15 mouse cellular contexts compared by ENCODE assay signal in the genomic region with DNA sequence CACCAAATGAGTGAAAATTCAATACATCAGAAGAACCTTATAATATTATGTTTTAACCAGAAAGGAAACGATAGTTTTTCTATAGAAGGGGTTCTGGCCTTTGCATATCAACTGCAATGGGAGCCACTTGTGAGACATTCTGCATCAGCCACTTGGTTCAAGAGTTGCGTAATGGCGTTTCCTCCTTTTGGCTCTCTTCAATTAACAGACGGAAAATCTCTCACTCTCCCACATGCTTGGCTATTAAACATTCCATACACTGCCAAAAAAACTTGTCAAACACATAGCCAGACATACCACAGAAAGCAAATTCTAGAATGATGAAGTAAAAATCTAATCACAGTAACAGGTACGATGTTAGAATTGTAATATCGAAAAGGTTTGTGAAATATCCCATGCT.
DNase-seq lines count a peak whose midpoint lies in the region; ATAC-seq lines count a peak whose summit lies in the region.
"Had no signal": no experiment of that assay in that cellular context is flagged by ENCODE, and none has a peak within 500 bp of the region (broad histone marks: within the 10 kb centered on the region; RNA-seq: fewer than 3 reads in every experiment).

No protein-coding gene starts in this region.

- ATAC-seq in activated CD4-positive, CD25-positive, alpha-beta regulatory T cell, adult 4 months = no peak
- ATAC-seq: intestine, embryonic 15.5 days; midbrain, embryonic 13.5 days had no signal

- DNase-seq in heart, adult 18-20 months = peak; percentile 44 to 57
- no peak for DNase-seq in heart, postnatal 4 days
- DNase-seq in layer of hippocampus, adult 8-10 months (ENCODE audit: low spot score in 2 of 2) = peak; percentile 14 to 22
- no peak for DNase-seq in layer of hippocampus, postnatal 10 days (ENCODE audit: low spot score in 2 of 2)
- peak; percentile 33 for DNase-seq in fat pad, adult 2 months (ENCODE audit: extremely low read depth, low read depth, low spot score)
- DNase-seq in lung, postnatal 4 days = peak; percentile 4 to 18
- DNase-seq in embryo, embryonic 9.5 days (ENCODE audit: extremely low spot score) = no peak
- DNase-seq: adrenal gland, adult 2 months; cerebellum, adult 8-10 months; gastrocnemius, postnatal 36 days; kidney, postnatal 25 days; liver had no signal

Comparison
In these comparisons a context has a peak if more than half of its experiments do, and no peak if none do; other contexts are left out.
1. DNase-seq: peak in heart, adult 18-20 months (2 of 2), layer of hippocampus, adult 8-10 months (2 of 2), fat pad, adult 2 months (single experiment) and lung, postnatal 4 days (2 of 2); none in heart, postnatal 4 days (single experiment), layer of hippocampus, postnatal 10 days (0 of 2) and embryo, embryonic 9.5 days (single experiment).